Mouse (Mus musculus) thymus, postnatal 10 days (tissue): ENCODE data around the gene Pecam1.
"Not testable (repeated sequence)": the region's sequence is repeated elsewhere in the genome, so short reads cannot be mapped to it uniquely, and the experiment has no call there.

Experiments used
- DNase-seq, 2 experiments: peaks; one replicate each; pipeline ENCODE4 v3.0.0; 2021; ENCODE audit warnings: low spot score in 2 of 2

Gene Pecam1

GRCm38 (mm10) chr11:106773061-106773460 is 22.6 kb upstream of the Pecam1 start:
- no peak for DNase-seq

GRCm38 (mm10) chr11:106770195-106770974 is 20.0 kb upstream of the Pecam1 start:
- DNase-seq: peak; percentile 32 to 62

- DNase-seq: no peak
Observed at GRCm38 (mm10) chr11:106767516-106767915, 17.1 kb upstream of the Pecam1 start.

- no peak for DNase-seq
Observed at GRCm38 (mm10) chr11:106766611-106767162, 16.3 kb upstream of the Pecam1 start.

- DNase-seq: no peak
Observed at GRCm38 (mm10) chr11:106762800-106763185, 12.4 kb upstream of the Pecam1 start.

GRCm38 (mm10) chr11:106762139-106762799 is 11.8 kb upstream of the Pecam1 start:
- DNase-seq: peak; percentile 31 to 32

- no peak for DNase-seq
Observed at GRCm38 (mm10) chr11:106760511-106760910, 10.1 kb upstream of the Pecam1 start.

GRCm38 (mm10) chr11:106759028-106759427 is 8.6 kb upstream of the Pecam1 start:
- no peak for DNase-seq

GRCm38 (mm10) chr11:106755583-106755982 is 5.2 kb upstream of the Pecam1 start:
- no peak for DNase-seq

GRCm38 (mm10) chr11:106753314-106753713 is 2.9 kb upstream of the Pecam1 start:
- DNase-seq: no peak

GRCm38 (mm10) chr11:106752103-106752502 is 1.7 kb upstream of the Pecam1 start:
- peak; percentile 48 to 49 for DNase-seq

- DNase-seq: peak in 1 of 2 experiments; percentile 11
Observed at GRCm38 (mm10) chr11:106751039-106752018, 901 bp upstream of the Pecam1 start, which contains the start of gene Milr1. Milr1 (plus strand) TSS chr11:106751226.

- not testable (repeated sequence) for DNase-seq
Observed at GRCm38 (mm10) chr11:106749557-106750120, 789 bp downstream of the Pecam1 start.

GRCm38 (mm10) chr11:106744949-106745348 is 5.5 kb downstream of the Pecam1 start:
- no peak for DNase-seq

- DNase-seq: no peak
Observed at GRCm38 (mm10) chr11:106742388-106742841, 8.0 kb downstream of the Pecam1 start.

GRCm38 (mm10) chr11:106741826-106742225 is 8.6 kb downstream of the Pecam1 start:
- DNase-seq: no peak

- no peak for DNase-seq
Observed at GRCm38 (mm10) chr11:106741232-106741631, 9.2 kb downstream of the Pecam1 start.

- not testable (repeated sequence) for DNase-seq
Observed at GRCm38 (mm10) chr11:106740724-106741123, 9.7 kb downstream of the Pecam1 start.

- no peak for DNase-seq
Observed at GRCm38 (mm10) chr11:106739116-106739515, 11.3 kb downstream of the Pecam1 start.

- no peak for DNase-seq
Observed at GRCm38 (mm10) chr11:106737178-106737621, 13.2 kb downstream of the Pecam1 start.

- DNase-seq: no peak
Observed at GRCm38 (mm10) chr11:106736614-106737013, 13.8 kb downstream of the Pecam1 start.
